ENCODE assay signal across 8 mouse cellular contexts in the genomic region with DNA sequence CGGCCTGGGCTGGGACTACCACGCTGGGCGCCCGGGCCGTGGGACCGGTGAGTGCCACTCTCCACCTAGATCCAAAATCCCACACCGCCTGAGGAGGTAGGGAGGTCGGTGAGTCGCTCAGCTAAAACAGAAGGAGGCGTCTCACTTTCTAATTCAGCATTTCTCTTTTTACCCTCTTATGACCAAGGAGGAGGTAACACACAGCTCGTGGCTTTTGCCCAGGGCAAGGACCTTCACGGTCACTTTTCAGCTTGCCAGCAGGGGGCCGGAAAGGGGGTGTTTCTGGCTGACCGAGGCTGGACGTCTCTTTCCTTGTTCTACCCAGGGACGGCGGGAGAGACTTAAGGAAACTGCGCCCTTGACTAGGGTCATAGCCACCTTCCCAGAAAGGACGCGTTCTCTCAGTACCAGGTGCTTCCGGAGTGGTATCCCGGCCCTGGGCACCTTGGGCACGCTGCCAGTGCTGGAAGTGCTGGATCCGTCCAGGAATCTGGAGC. TPM values are rescaled to one million over a fixed set of nuclear protein-coding genes. Genes with fewer than 3 reads are reported as not detected.
DNase-seq lines count a peak whose midpoint lies in the region; ATAC-seq and TF ChIP-seq lines count a peak whose summit lies in the region.

No protein-coding gene starts in this region.

- no peaks in the 10 kb centered on the region for H3K36me3 ChIP-seq in intestine, embryonic 16.5 days (ENCODE audit: control insufficient read depth, insufficient read depth, low read length)
- H3K36me3 ChIP-seq in neural tube, embryonic 12.5 days: peaks cover 27% of the 10 kb centered on the region

- TF ChIP-seq CTCF in cortical plate, adult 2 months (IDR thresholded peaks at IDR 0.05; ENCODE audit: extremely low read depth, insufficient read depth, low read length): 0 out of 2 replicates have a peak, but pooled peaks have one; percentile 10

- peak overlapping the region; percentile 90 for H3K9ac ChIP-seq in intestine, embryonic 16.5 days (ENCODE audit: low read depth, low read length)
- peak overlapping the region; percentile 88 for H3K9ac ChIP-seq in neural tube, embryonic 12.5 days

- peaks cover 1% of the 10 kb centered on the region; the same call in 1 of the 2 replicates for H3K4me1 ChIP-seq in cortical plate, adult 2 months (ENCODE audit: control insufficient read depth, insufficient read depth, low read length)
- peaks cover 11% of the 10 kb centered on the region for H3K4me1 ChIP-seq in intestine, embryonic 16.5 days (ENCODE audit: control insufficient read depth, insufficient read depth, low read length)
- H3K4me1 ChIP-seq in neural tube, embryonic 12.5 days: peaks cover 16% of the 10 kb centered on the region

- WGBS in intestine, embryonic 16.5 days: under 1% methylated on average over 24 of the region's 24 CpGs
- WGBS in neural tube, embryonic 12.5 days: under 1% methylated on average over 24 of the region's 24 CpGs

- no peak for TF ChIP-seq POLR2A in cortical plate, adult 2 months (IDR thresholded peaks at IDR 0.05; ENCODE audit: extremely low read depth, insufficient read depth, low read length)

- ATAC-seq in granulocyte monocyte progenitor cell, adult 5-6 weeks (replicated peaks; ENCODE audit: poor library complexity, severe bottlenecking): peak; percentile 65
- ATAC-seq in intestine, embryonic 16.5 days: peak; percentile 69
- peak; percentile 35 for ATAC-seq in neural tube, embryonic 12.5 days (ENCODE audit: low FRiP score, low read depth)

- H3K27ac ChIP-seq in cortical plate, adult 2 months (ENCODE audit: insufficient read depth, low read length): no peak overlapping the region
- H3K27ac ChIP-seq in intestine, embryonic 16.5 days (ENCODE audit: low read length): peak overlapping the region; percentile 97
- peak overlapping the region; percentile 57 for H3K27ac ChIP-seq in neural tube, embryonic 12.5 days

- H3K9me3 ChIP-seq in intestine, embryonic 16.5 days (ENCODE audit: control insufficient read depth, low read length): no peaks in the 10 kb centered on the region
- no peaks in the 10 kb centered on the region for H3K9me3 ChIP-seq in neural tube, embryonic 12.5 days

- peak overlapping the region; percentile 91 for H3K4me2 ChIP-seq in intestine, embryonic 16.5 days (ENCODE audit: low read depth, low read length)
- H3K4me2 ChIP-seq in neural tube, embryonic 12.5 days (replicated peaks): peak overlapping the region; percentile 94

- DNase-seq in thymus, postnatal 14 days: peak; percentile 45
- DNase-seq in thymus, postnatal 0 days (ENCODE audit: low spot score): no peak
- peak; percentile 50 to 61 for DNase-seq in lung, adult 18-20 months
- peak; percentile 35 to 48 for DNase-seq in urinary bladder, postnatal 36 days (ENCODE audit: low spot score in 2 of 2)

- no peaks in the 10 kb centered on the region for H3K27me3 ChIP-seq in intestine, embryonic 16.5 days (replicated peaks; ENCODE audit: control insufficient read depth, insufficient read depth, low read length)
- no peaks in the 10 kb centered on the region for H3K27me3 ChIP-seq in neural tube, embryonic 12.5 days (replicated peaks)

- peak overlapping the region; percentile 99 for H3K4me3 ChIP-seq in cortical plate, adult 2 months (ENCODE audit: insufficient read depth, low read length)
- H3K4me3 ChIP-seq in intestine, embryonic 16.5 days (ENCODE audit: low read length): peak overlapping the region; percentile 90
- H3K4me3 ChIP-seq in neural tube, embryonic 12.5 days: peak overlapping the region; percentile 89

RNA-seq across cellular contexts. Expression of gene Pigw, which starts 0.4 kb away (rescaled TPM):
- 2.0 and 2.4 TPM in 2 replicates for polyA plus RNA-seq in thymus, postnatal 0 days (2015; fragmentation: Nextera tagmentation; extraction: Ambion mirVana)
- 4.0 and 4.9 TPM in 2 replicates for polyA plus RNA-seq in cortical plate, adult 2 months (2012; rRNA removed)
- total RNA-seq in granulocyte monocyte progenitor cell, adult 5-6 weeks (2014; fragmentation: Nextera tagmentation): 5.0 and 5.8 TPM in 2 replicates
- 7.8 and 8.3 TPM in 2 replicates for total RNA-seq in granulocyte monocyte progenitor cell, adult 5-6 weeks (2017)
- polyA plus RNA-seq in intestine, embryonic 16.5 days (2015; fragmentation: Nextera tagmentation; extraction: Ambion mirVana): 2.7 and 2.9 TPM in 2 replicates
- polyA plus RNA-seq in neural tube, embryonic 12.5 days (2016; fragmentation: Nextera tagmentation; extraction: Ambion mirVana): 1.9 and 2.8 TPM in 2 replicates

RNA-seq across cellular contexts. Expression of gene Myo19, which starts 0.6 kb away (rescaled TPM):
- 3.0 and 3.1 TPM in 2 replicates for polyA plus RNA-seq in thymus, postnatal 0 days (2015; fragmentation: Nextera tagmentation; extraction: Ambion mirVana)
- polyA plus RNA-seq in cortical plate, adult 2 months (2012; rRNA removed): 14.6 and 16.1 TPM in 2 replicates
- total RNA-seq in granulocyte monocyte progenitor cell, adult 5-6 weeks (2014; fragmentation: Nextera tagmentation): 10.7 and 13.4 TPM in 2 replicates
- 5.1 and 5.2 TPM in 2 replicates for total RNA-seq in granulocyte monocyte progenitor cell, adult 5-6 weeks (2017)
- polyA plus RNA-seq in intestine, embryonic 16.5 days (2015; fragmentation: Nextera tagmentation; extraction: Ambion mirVana): 7.5 and 7.8 TPM in 2 replicates
- polyA plus RNA-seq in neural tube, embryonic 12.5 days (2016; fragmentation: Nextera tagmentation; extraction: Ambion mirVana): 8.2 and 8.8 TPM in 2 replicates

RNA-seq across cellular contexts. Expression of gene Ggnbp2, which starts 9.9 kb away (rescaled TPM):
- polyA plus RNA-seq in thymus, postnatal 0 days (2015; fragmentation: Nextera tagmentation; extraction: Ambion mirVana): 80.3 and 100 TPM in 2 replicates
- 104 and 108 TPM in 2 replicates for polyA plus RNA-seq in cortical plate, adult 2 months (2012; rRNA removed)
- 72.0 and 78.9 TPM in 2 replicates for total RNA-seq in granulocyte monocyte progenitor cell, adult 5-6 weeks (2014; fragmentation: Nextera tagmentation)
- 78.5 and 110 TPM in 2 replicates for total RNA-seq in granulocyte monocyte progenitor cell, adult 5-6 weeks (2017)
- 73.7 and 76.8 TPM in 2 replicates for polyA plus RNA-seq in intestine, embryonic 16.5 days (2015; fragmentation: Nextera tagmentation; extraction: Ambion mirVana)
- polyA plus RNA-seq in neural tube, embryonic 12.5 days (2016; fragmentation: Nextera tagmentation; extraction: Ambion mirVana): 80.0 and 93.3 TPM in 2 replicates

RNA-seq across cellular contexts. Expression of gene Znhit3, which starts 35.7 kb away (rescaled TPM):
- polyA plus RNA-seq in thymus, postnatal 0 days (2015; fragmentation: Nextera tagmentation; extraction: Ambion mirVana): 68.4 and 74.4 TPM in 2 replicates
- 47.6 and 53.4 TPM in 2 replicates for polyA plus RNA-seq in cortical plate, adult 2 months (2012; rRNA removed)
- total RNA-seq in granulocyte monocyte progenitor cell, adult 5-6 weeks (2014; fragmentation: Nextera tagmentation): 28.3 and 36.0 TPM in 2 replicates
- total RNA-seq in granulocyte monocyte progenitor cell, adult 5-6 weeks (2017): 32.6 and 46.7 TPM in 2 replicates
- 43.6 and 49.6 TPM in 2 replicates for polyA plus RNA-seq in intestine, embryonic 16.5 days (2015; fragmentation: Nextera tagmentation; extraction: Ambion mirVana)
- 61.4 and 63.5 TPM in 2 replicates for polyA plus RNA-seq in neural tube, embryonic 12.5 days (2016; fragmentation: Nextera tagmentation; extraction: Ambion mirVana)

RNA-seq across cellular contexts. Expression of gene Dhrs11, which starts 51.7 kb away (rescaled TPM):
- polyA plus RNA-seq in thymus, postnatal 0 days (2015; fragmentation: Nextera tagmentation; extraction: Ambion mirVana): 12.0 and 12.2 TPM in 2 replicates
- 14.4 and 15.4 TPM in 2 replicates for polyA plus RNA-seq in cortical plate, adult 2 months (2012; rRNA removed)
- total RNA-seq in granulocyte monocyte progenitor cell, adult 5-6 weeks (2014; fragmentation: Nextera tagmentation): 20.6 and 38.4 TPM in 2 replicates
- 14.9 and 15.9 TPM in 2 replicates for total RNA-seq in granulocyte monocyte progenitor cell, adult 5-6 weeks (2017)
- polyA plus RNA-seq in intestine, embryonic 16.5 days (2015; fragmentation: Nextera tagmentation; extraction: Ambion mirVana): 105 and 126 TPM in 2 replicates
- 8.2 and 8.9 TPM in 2 replicates for polyA plus RNA-seq in neural tube, embryonic 12.5 days (2016; fragmentation: Nextera tagmentation; extraction: Ambion mirVana)
